Mouse (Mus musculus) megakaryocyte, adult 5-6 weeks (primary cell): ENCODE data around the gene Aldoart1. TPM values are rescaled to one million over a fixed set of nuclear protein-coding genes. Genes with fewer than 3 reads are reported as not detected.

Source experiments
- ATAC-seq: 2 replicates; pipeline ENCODE4 v1.8.0; 2016; ENCODE audit warnings: mild to moderate bottlenecking, inconsistent platforms; ENCODE audit not compliant: poor library complexity, severe bottlenecking
- total RNA-seq, 2 experiments: library from RNA; stranded (forward) in 1 of 2; stranded (reverse) in 1 of 2; fragments of 153-499, 151-499 nt in 1 of 2; fragments of 221-1000, 200-1000 nt in 1 of 2; gene quantifications; 2 replicates each; pipeline versions ENCODE4 v1.2.3 to v1.2.4; 2015 to 2017

Aldoart1 gene
- 0.09 TPM in 1 of 2 replicates, not detected in the other for total RNA-seq (2015)
- not detected in 2 replicates for total RNA-seq (2017)

DNA sequence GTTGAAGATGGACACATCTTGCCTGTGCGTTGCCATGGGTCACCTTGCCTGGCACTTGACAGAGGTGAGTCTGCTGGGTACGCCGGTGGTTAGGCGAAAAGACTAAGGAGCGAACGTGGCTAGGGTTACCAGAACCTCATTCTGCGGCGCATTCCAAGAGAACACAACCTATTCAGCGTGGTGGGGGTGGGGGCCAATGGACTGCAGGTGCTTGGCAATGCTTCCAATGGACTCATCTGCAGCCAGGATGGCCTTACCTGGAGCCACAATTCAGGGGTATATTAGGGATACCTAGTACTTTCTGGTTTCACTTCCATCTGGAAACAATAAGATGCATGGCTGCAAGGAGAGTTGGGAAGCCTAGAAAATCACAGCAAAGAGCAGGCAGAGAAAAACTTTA lies at the start of gene Aldoart1:
Gene Aldoart1 (minus strand): TSS at position 101 of the 400 bp plus-strand sequence.
- ATAC-seq = 0 out of 2 replicates have a peak, but pooled peaks have one; percentile 21

DNA sequence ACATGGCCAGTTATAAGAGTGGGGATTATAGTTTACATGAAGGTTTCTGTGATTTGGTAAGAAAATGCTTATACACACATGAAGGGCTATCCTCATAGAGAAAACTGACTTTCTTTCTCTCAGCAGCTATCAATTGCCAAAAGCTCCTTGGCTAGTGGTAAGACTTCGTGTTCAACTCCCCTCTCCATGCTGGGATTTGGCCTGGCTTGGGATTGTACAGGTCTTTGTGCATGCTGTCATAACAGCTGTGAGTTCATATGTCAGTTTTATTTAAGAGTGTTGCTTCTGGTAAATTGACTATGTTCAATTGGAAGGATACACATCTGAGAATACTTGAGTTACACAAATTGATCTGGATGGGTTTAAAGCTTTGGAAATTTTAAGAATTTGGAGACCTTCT lies 49.1 kb upstream of the Aldoart1 start:
- ATAC-seq = no peak

- no peak for ATAC-seq
These were observed 13.1 kb upstream of the Aldoart1 start for GRCm38 (mm10) chr4:72865371-72866075.

DNA sequence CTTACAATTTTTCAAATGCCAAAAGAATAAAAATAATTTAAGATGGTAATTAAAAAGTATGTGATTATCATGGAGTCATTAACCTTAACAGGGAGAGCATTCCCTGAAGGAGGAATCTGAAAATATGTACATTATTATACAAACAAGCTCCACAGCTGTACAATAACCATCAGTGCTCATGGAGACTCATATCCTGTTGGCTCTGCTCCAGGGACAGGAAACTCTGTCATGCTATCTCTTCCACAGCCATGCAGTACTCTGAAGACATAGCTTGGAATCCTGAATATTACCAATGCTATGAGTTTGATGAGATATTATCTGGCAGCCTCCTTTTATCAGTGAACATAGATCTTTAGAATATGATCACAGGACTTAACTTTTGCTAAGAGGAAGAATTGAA lies 8.2 kb downstream of the Aldoart1 start:
- ATAC-seq = no peak

DNA sequence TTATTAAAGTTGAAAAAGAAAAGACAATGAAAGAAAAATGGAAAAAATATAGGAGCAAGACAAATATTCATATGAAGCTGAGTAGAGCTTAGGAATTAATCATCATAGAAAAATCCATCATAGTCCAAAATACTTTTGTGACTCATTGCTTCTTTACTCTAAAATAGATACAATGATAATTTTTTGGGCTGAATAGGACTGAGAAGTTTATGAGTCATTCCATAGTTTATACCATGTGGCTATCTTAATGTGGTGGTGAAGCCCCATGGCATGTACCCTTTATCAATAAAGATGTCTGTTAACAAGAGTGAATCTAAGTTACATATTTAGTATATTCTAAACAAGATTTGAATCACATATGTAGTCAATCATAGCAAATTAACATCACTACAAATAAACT lies 9.4 kb downstream of the Aldoart1 start:
- no peak for ATAC-seq

GRCm38 (mm10) chr4:72836430-72836829 lies 16.0 kb downstream of the Aldoart1 start:
- ATAC-seq = no peak

DNA sequence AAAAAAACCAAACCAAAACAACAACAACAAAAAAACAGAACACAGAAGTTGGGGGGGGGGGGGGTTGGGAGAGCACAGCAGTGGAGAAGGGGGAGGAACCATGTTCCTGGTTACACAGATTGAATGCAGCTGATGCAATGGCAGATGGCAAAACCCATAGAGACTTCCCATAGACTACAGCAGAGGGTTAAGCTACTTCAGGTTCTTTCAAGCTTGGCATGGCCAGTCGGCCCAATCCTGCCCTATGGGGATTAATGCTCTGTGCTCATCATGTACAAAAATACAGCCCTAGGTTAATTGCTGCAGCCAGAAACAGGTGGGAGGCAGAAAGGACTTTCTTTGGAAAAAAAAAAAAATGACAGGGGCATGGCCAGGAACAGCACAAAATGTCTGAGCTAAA lies 17.0 kb downstream of the Aldoart1 start:
- no peak for ATAC-seq

DNA sequence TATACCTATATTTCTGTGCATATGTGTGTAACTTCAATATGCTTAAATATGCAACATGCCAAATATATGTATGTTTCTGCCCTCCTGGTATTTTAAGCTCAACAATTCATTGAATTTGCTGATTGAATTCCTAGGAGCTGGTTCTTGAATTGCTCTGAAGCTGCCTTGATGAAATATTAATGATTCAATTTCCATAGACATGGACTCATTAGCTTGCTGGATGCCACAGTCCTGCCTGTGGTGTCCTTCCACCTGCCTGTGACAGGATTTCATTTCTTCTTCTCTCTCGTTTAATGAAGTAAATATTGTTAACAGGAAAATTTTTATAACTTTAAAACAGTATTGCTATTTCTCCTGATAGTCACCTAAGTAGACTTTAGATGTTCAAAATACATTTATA lies 51.6 kb downstream of the Aldoart1 start:
- no peak for ATAC-seq
